Mouse (Mus musculus) bone marrow, adult 2 months (tissue): Measurements from ENCODE around the gene Bcr.
A peak's percentile ranks its signal among the peaks of the same experiment; 100 is the strongest.

Experiments
- CTCF ChIP-seq: fragments of 200-500 bp; IDR thresholded peaks from 2 replicates; pipeline ENCODE4 v1.5.1; 2011; ENCODE audit warnings: low read length, control low read depth; ENCODE audit not compliant: control insufficient read depth, insufficient read depth
- POLR2A ChIP-seq: fragments of 200-500 bp; IDR thresholded peaks from 2 replicates; pipeline ENCODE4 v1.6.1; 2011; ENCODE audit warnings: low read depth, mild to moderate bottlenecking, control low read depth, low read length, borderline replicate concordance; ENCODE audit not compliant: control insufficient read depth

DNA sequence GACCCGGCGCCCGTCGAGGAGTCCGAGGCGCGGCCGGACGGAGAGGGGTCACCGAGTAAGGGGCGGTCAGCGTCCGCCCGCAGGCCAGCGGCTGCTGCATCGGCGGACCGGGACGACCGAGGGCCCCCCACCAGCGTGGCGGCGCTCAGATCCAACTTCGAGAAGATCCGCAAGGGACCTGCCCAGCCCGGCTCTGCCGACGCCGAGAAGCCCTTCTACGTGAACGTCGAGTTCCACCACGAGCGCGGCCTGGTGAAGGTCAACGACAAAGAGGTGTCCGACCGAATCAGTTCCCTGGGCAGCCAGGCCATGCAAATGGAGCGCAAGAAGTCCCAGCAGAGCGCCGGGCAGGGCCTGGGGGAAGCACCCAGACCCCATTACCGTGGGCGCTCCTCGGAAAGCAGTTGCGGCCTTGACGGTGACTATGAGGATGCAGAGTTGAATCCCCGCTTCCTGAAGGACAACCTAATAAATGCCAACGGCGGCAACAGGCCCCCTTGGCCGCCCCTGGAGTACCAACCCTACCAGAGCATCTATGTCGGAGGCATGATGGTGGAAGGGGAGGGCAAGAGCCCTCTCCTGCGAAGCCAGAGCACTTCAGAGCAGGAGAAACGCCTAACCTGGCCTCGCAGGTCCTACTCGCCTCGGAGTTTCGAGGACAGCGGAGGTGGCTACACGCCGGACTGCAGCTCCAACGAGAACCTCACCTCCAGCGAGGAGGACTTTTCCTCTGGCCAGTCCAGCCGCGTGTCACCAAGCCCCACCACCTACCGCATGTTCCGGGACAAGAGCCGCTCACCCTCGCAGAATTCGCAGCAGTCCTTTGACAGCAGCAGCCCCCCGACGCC lies 1.2 kb downstream of the Bcr start:
- TF ChIP-seq CTCF (no peak), POLR2A (peak; percentile 23; the same call in 1 of the 2 replicates)
